Mouse (Mus musculus): ENCODE data around the gene Enkur. TPM values are rescaled to one million over a fixed set of nuclear protein-coding genes. Genes with fewer than 3 reads are reported as not detected.
"Not testable (repeated sequence)": the region's sequence is repeated elsewhere in the genome, so short reads cannot be mapped to it uniquely, and the experiment has no call there.

The Enkur gene
- 5.2 and 6.1 TPM in 2 replicates for polyA plus RNA-seq (2015; fragmentation: Nextera tagmentation; extraction: Ambion mirVana)

DNA sequence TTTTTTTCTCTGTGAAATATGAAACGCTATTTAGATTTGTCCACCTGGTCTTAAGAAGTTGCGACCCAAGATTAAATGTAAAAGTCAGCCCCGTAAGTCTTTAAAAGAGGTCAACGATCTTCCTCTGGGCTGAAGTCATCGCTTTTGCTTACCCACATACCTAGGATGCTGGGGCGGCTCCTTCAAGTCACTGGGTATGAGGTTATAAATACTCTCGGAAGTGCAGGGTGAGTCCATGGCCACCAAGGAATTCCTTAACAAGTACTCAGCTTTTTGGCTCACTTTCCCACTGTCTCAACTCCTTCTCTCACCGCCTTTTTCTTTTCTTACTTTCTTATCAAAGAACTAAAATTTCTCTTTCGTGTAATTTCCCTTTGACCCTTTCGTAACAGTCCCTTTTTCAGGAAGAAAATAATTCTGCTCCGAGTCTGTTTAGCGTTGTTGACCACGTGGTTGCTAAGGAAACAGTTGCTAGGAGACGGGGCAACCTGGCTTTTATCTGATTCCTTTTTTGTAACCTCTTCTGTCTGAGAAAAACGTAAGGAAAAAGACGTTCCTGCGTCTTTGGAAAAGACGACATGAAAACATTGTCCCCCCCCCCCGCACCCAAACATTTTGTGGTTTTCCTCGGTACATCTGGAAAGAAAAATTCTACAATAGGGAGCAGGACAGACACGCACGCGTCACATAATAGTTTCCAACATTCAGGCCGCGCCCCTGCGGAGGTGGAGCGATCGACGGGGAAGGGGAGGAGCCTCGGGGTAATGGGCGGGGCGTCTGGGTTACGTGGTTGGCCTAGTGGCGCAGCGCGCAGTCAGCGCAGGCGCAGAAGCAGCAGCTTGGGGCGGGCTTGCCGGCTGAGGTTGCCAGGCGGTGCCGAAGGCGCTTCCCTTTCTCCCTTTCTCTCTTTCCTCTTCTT lies at the start of gene Enkur, which contains the start of gene Thnsl1:
Enkur (minus strand) TSS at position 454 of the 919 bp plus-strand sequence.
Thnsl1 (plus strand) TSS at position 813 of the 919 bp plus-strand sequence.
- H3K4me3 ChIP-seq: peak within 1 kb of the TSS; percentile 64
- peak; percentile 99 for ATAC-seq (replicated peaks)
- H3K4me2 ChIP-seq: peak within 1 kb of the TSS; percentile 61
- H3K9ac ChIP-seq: peak within 1 kb of the TSS; percentile 61
- no peaks in the 10 kb centered on the region for H3K27me3 ChIP-seq (replicated peaks)
- H3K27ac ChIP-seq: peak within 1 kb of the TSS; percentile 88
- H3K4me1 ChIP-seq: peaks cover 24% of the 10 kb centered on the region
- no peaks in the 10 kb centered on the region for H3K9me3 ChIP-seq
- 2% methylated on average over 43 of the region's 43 CpGs for WGBS
- H3K36me3 ChIP-seq (replicated peaks): no peaks in the 10 kb centered on the region

- H3K36me3 ChIP-seq (replicated peaks): no peaks in the 10 kb centered on the region
- H3K4me3 ChIP-seq: no peak overlapping the region
- no peaks in the 10 kb centered on the region for H3K9me3 ChIP-seq
- no peak overlapping the region for H3K4me2 ChIP-seq
- H3K27me3 ChIP-seq (replicated peaks): no peaks in the 10 kb centered on the region
- no peak overlapping the region for H3K9ac ChIP-seq
- H3K27ac ChIP-seq: no peak overlapping the region
- H3K4me1 ChIP-seq: no peaks in the 10 kb centered on the region
- ATAC-seq (replicated peaks): no peak
Measured at GRCm38 (mm10) chr2:21254308-21254707, 49.1 kb upstream of the Enkur start.

DNA sequence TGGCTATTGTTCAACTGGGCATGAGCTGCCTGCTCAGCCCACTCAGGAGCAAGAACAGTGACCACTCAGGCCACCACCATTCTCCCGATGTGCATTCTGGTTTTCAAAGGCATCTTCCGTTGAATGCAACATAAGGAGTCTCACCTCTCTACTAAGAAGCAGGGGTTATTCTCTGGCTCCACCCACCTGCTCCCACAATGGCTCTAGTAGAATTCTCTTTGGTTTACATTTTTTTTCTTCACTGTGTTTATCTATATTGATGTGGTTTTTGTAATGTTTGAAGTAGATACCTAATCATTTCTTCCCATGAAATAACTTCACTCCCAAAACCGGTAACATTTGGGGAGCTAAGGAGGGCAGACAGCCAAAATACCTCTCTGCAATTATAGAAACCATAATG lies 48.5 kb upstream of the Enkur start:
- H3K9ac ChIP-seq: no peak overlapping the region
- 78% methylated on average over 3 of the region's 3 CpGs for WGBS
- no peak overlapping the region for H3K4me3 ChIP-seq
- no peaks in the 10 kb centered on the region for H3K9me3 ChIP-seq
- H3K27me3 ChIP-seq (replicated peaks): no peaks in the 10 kb centered on the region
- H3K27ac ChIP-seq: no peak overlapping the region
- no peaks in the 10 kb centered on the region for H3K36me3 ChIP-seq (replicated peaks)
- ATAC-seq (replicated peaks): no peak
- H3K4me1 ChIP-seq: no peaks in the 10 kb centered on the region
- no peak overlapping the region for H3K4me2 ChIP-seq

GRCm38 (mm10) chr2:21245477-21246102 lies 40.4 kb upstream of the Enkur start:
- Histone ChIP-seq H3K4me3 (no peak overlapping the region), H3K36me3 (replicated peaks) (no peaks in the 10 kb centered on the region), H3K4me1 (no peaks in the 10 kb centered on the region), H3K4me2 (no peak overlapping the region), H3K27ac (no peak overlapping the region), H3K9ac (no peak overlapping the region), H3K9me3 (no peaks in the 10 kb centered on the region), H3K27me3 (replicated peaks) (no peaks in the 10 kb centered on the region)
- ATAC-seq (replicated peaks): no peak
- 96% methylated on average over 2 of the region's 2 CpGs for WGBS

- Histone ChIP-seq H3K27ac (no peak overlapping the region), H3K4me2 (no peak overlapping the region), H3K9ac (no peak overlapping the region), H3K9me3 (no peaks in the 10 kb centered on the region), H3K27me3 (replicated peaks) (no peaks in the 10 kb centered on the region), H3K4me1 (no peaks in the 10 kb centered on the region), H3K4me3 (no peak overlapping the region), H3K36me3 (replicated peaks) (no peaks in the 10 kb centered on the region)
- WGBS: 79% methylated on average over 4 of the region's 4 CpGs
- no peak for ATAC-seq (replicated peaks)
Measured at GRCm38 (mm10) chr2:21244986-21245385, 39.8 kb upstream of the Enkur start.

DNA sequence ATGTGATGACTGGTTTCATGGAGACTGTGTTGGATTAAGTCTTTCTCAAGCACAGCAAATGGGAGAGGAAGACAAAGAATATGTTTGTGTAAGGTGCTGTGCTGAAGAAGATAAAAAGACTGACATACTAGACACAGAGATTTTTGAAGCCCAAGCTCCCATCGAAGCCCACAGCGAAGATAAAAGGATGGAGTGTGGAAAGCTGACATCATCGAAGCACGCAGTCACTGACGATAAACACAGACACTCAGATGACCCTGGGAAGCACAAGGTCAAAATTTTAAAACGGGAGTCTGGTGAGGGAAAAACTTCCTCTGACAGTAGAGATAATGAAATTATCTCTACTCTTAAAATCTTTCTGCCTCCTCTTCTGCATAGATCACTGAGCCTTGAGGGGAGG lies 38.9 kb upstream of the Enkur start:
- not testable (repeated sequence) for H3K9me3 ChIP-seq; ATAC-seq (replicated peaks); H3K36me3 ChIP-seq (replicated peaks); H3K27ac ChIP-seq; H3K4me1 ChIP-seq; H3K4me3 ChIP-seq; H3K9ac ChIP-seq; H3K4me2 ChIP-seq; H3K27me3 ChIP-seq (replicated peaks)
- WGBS: 78% methylated on average over 4 of the region's 6 CpGs

GRCm38 (mm10) chr2:21236846-21237245 lies 31.7 kb upstream of the Enkur start:
- WGBS: 78% methylated on average over 5 of the region's 5 CpGs

DNA sequence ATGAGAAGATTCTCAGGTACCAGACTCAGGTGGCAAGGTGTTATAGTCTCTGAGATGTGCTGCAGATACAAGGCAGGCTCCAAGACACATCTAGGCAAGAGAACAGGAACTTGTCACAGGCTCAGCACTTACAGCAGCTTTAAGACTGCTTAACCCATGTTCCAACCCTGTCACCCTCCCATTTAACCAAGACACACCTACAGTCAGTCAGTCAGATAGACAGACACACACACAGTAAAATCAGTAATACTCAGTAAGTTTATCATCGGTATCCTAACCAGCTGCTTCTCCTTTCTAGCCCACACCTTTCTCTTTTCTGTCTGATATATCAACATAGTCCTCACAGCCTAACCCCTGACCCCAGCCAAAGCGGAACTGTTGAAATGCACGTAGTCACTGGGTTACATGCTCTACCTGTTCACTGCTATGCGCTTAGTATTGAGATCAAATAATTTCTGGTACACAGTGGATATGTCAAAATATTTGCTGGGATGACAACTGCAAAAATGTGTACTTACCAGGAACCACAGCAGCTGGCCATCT lies 30.8 kb upstream of the Enkur start:
- Histone ChIP-seq H3K9ac (no peak overlapping the region), H3K36me3 (replicated peaks) (no peaks in the 10 kb centered on the region), H3K4me1 (no peaks in the 10 kb centered on the region), H3K9me3 (no peaks in the 10 kb centered on the region), H3K4me3 (no peak overlapping the region), H3K4me2 (no peak overlapping the region), H3K27ac (no peak overlapping the region), H3K27me3 (replicated peaks) (no peaks in the 10 kb centered on the region)
- 92% methylated on average over 4 of the region's 4 CpGs for WGBS
- no peak for ATAC-seq (replicated peaks)

More at GRCm38 (mm10) chr2:21236846-21237245, 31.7 kb upstream of the Enkur start:
- no peak overlapping the region for H3K4me3 ChIP-seq
- no peak overlapping the region for H3K27ac ChIP-seq
- H3K9ac ChIP-seq: no peak overlapping the region
- no peaks in the 10 kb centered on the region for H3K4me1 ChIP-seq
- no peaks in the 10 kb centered on the region for H3K9me3 ChIP-seq
- no peaks in the 10 kb centered on the region for H3K36me3 ChIP-seq (replicated peaks)
- no peak for ATAC-seq (replicated peaks)
- no peaks in the 10 kb centered on the region for H3K27me3 ChIP-seq (replicated peaks)
- H3K4me2 ChIP-seq: no peak overlapping the region

DNA sequence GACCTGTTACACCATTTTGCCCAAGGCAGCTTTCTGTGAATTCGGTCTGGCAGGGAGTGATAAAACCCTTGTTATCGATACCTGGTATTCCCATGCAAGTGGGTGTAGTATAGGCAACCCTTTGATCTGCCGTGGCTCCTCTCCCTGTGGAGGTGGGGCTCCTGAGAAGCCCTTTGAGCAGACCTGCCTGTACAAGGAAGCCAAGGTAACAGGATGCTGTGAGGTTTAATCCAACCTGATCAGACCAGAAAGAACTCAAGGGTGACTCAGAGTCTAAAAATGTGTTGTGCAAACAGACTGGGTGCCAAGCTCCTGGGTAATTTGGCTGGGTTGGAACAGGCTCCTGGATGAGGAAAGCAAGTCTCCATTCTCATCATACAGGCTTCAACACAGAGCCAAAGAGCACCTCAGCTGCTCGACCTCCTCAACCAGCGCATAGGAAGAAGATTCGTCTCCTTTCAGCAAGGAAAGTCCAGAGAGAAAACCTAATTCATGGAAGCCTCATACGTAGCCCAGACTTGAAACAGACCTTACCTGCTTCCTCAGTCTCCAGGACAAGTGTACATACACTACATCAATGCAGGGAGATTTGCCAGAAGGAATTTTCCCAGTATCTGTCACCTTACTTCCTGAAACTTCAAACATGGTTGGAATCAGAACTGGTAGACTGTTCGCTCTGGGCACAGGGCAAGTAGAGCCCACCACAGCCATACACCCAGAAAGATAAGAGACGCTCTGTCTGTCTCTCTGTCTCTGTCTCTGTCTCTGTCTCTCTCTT lies 29.9 kb upstream of the Enkur start:
- no peak overlapping the region for H3K9ac ChIP-seq
- H3K4me2 ChIP-seq: no peak overlapping the region
- no peaks in the 10 kb centered on the region for H3K36me3 ChIP-seq (replicated peaks)
- no peak for ATAC-seq (replicated peaks)
- no peak overlapping the region for H3K27ac ChIP-seq
- no peaks in the 10 kb centered on the region for H3K9me3 ChIP-seq
- no peak overlapping the region for H3K4me3 ChIP-seq
- no peaks in the 10 kb centered on the region for H3K4me1 ChIP-seq
- WGBS: 84% methylated on average over 9 of the region's 9 CpGs
- no peaks in the 10 kb centered on the region for H3K27me3 ChIP-seq (replicated peaks)

- no peak overlapping the region for H3K4me2 ChIP-seq
- ATAC-seq (replicated peaks): no peak
- H3K4me1 ChIP-seq: no peaks in the 10 kb centered on the region
Measured at GRCm38 (mm10) chr2:21231147-21231546, 26.0 kb upstream of the Enkur start.

DNA sequence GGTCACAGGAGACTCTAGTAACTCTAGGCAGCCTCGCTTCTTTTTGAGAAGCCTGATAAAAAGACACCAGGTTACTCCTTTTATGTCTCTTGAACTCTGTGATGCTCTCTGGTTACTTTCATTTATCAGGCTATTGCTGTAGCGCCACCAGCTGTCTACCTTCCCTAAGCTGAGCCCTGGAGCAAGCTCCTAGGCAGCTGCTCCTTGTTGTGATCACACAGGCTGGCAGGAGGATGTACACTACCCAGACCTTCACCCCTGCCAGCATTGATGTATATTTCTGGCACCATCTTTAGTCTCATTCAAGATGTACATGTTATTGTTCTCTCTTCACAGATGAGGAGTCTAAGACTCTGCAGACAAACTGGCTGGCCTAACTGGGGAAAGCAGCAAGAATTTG lies 25.1 kb upstream of the Enkur start:
- H3K27me3 ChIP-seq (replicated peaks): no peaks in the 10 kb centered on the region
- WGBS: 56% methylated on average over 2 of the region's 2 CpGs
- no peaks in the 10 kb centered on the region for H3K4me1 ChIP-seq
- no peak overlapping the region for H3K9ac ChIP-seq
- no peak overlapping the region for H3K4me3 ChIP-seq
- ATAC-seq (replicated peaks): no peak
- no peak overlapping the region for H3K27ac ChIP-seq
- no peaks in the 10 kb centered on the region for H3K9me3 ChIP-seq
- no peaks in the 10 kb centered on the region for H3K36me3 ChIP-seq (replicated peaks)
- no peak overlapping the region for H3K4me2 ChIP-seq

More at GRCm38 (mm10) chr2:21231147-21231546, 26.0 kb upstream of the Enkur start:
- no peaks in the 10 kb centered on the region for H3K36me3 ChIP-seq (replicated peaks)
- no peaks in the 10 kb centered on the region for H3K9me3 ChIP-seq
- WGBS: 82% methylated on average over 3 of the region's 3 CpGs
- no peaks in the 10 kb centered on the region for H3K27me3 ChIP-seq (replicated peaks)
- no peak overlapping the region for H3K4me3 ChIP-seq
- H3K27ac ChIP-seq: no peak overlapping the region
- H3K9ac ChIP-seq: no peak overlapping the region

All from midbrain, embryonic 15.5 days (tissue).